Mouse (Mus musculus): ENCODE data around the gene Hils1.

- no peak for TF ChIP-seq CTCF (IDR thresholded peaks at IDR 0.05; ENCODE audit: extremely low read depth, insufficient read depth, low read length)
- no peak for TF ChIP-seq POLR2A (IDR thresholded peaks at IDR 0.05; ENCODE audit: extremely low read depth, insufficient read depth, low read length)
These were observed 24.3 kb upstream of the Hils1 start for GRCm38 (mm10) chr11:94943054-94943453.
